Mouse (Mus musculus) CD4-positive naive resting alpha-beta T cell, adult 57 days (primary cell): ENCODE measurements around the gene Eya3. TPM values are rescaled to one million over a fixed set of nuclear protein-coding genes. Genes with fewer than 3 reads are reported as not detected.

Source experiments
- total RNA-seq: library from RNA; stranded (reverse); gene quantifications from one replicate; pipeline ENCODE4 v1.2.4, GENCODE M21; 2023

Eya3 gene
- total RNA-seq: 51.1 TPM

DNA sequence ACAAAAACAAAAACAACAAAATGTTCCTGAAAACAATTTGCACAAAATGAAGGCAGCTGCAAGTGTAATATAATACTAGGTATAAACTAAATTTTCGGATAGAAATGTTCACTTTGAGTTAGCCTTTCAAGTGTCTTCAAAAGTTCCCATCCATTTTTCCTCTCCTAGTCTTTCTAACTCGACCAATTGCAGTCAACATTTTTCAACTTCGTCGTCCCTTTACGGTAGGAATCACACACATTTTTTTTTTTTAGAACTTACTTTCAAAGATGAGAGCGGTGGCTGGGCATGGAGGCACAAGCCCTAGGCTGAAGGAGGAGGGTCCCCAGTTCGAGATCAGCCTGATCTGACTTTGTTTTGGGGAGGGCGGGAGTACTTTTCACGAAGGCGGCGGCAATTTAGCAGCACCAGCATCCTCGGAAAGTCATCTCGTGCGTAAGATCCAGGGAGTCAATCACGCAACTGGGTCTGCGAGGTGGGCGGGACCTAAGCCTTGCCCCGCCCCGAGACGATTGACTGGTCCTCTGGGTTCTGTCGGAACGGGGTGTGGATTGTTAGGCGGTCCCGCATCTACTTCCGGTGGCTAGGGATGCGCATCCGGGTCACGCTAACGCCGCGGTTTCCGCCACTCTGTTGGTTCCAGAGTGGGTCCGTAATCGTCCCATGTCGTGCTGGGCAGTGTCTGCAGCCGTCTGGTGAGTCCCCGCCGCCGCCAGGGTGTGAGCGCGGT, at the start of gene Eya3:
Eya3 (plus strand) TSS at position 527 of the 730 bp plus-strand sequence.

GRCm38 (mm10) chr4:132732148-132732684, 93.4 kb downstream of the Eya3 start, which contains the start of gene Xkr8:
Gene Xkr8 (minus strand): TSS chr4:132732546.

GRCm38 (mm10) chr4:132756974-132757373, 118.2 kb downstream of the Eya3 start, which contains the start of gene Smpdl3b:
Gene Smpdl3b (minus strand): TSS chr4:132757252.

DNA sequence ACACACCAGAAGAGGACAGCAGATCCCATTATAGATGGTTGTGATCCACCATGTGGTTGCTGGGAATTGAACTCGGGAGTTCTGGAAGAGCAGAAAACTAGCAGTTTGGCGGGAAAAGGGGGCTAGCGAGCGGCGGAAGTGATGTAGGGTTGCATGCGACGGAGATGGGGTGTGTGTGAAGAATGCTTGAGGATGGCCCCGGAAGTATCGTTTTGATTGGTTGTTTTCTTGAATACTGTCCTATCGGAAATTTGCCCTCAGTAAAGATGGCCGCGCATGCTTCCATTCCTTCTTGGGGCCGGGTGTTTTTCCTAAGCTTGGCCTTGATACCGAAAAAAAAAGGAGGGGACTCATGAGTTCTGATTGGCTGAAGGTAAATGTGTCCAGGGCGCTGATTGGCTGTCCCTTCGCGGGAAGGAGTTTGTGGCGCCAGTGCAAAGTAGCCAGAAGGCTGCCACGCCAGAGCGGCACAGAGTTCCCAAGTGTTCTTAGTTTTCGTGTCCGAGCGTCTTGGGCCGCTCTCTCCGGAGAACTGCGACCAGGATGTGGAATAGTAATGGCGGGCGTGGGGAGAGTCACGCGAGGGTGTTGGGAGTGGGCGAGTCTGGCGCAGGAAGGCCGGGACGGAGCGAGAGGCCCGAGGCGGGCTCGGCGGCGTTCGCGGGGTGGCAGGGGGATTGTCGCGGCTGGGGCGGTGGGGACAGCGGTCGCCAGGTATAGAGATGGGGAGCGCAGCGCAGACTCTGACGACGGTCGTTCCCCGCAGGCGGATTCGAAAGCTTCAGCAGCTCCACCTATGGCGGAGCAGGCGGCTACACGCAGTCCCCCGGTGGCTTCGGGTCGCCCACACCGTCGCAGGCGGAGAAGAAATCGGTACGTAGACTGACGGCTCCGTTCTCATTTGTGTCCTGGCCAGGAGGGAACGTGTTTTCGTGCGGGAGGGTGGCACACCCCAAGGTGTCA, 129.4 kb downstream of the Eya3 start, which contains the start of gene Rpa2:
Rpa2 (plus strand) TSS at position 419 of the 963 bp plus-strand sequence.

Other genes with a start within 250 kb of the Eya3 start
- 19.5 TPM for gene Phactr4, start 216.5 kb upstream of the Eya3 start, total RNA-seq
- gene Med18, start 175.1 kb upstream of the Eya3 start, total RNA-seq: 11.4 TPM
- gene Sesn2, start 128.5 kb upstream of the Eya3 start, total RNA-seq: 8.5 TPM
- gene Atpif1, start 105.3 kb upstream of the Eya3 start, total RNA-seq: 48.9 TPM
- gene Dnajc8, start 103.4 kb upstream of the Eya3 start, total RNA-seq: 95.7 TPM
- 0.68 TPM for gene Ptafr, start 74.9 kb upstream of the Eya3 start, total RNA-seq
- gene Xkr8, start 93.6 kb downstream of the Eya3 start, total RNA-seq: 2.2 TPM
- 0.30 TPM for gene Smpdl3b, start 118.3 kb downstream of the Eya3 start, total RNA-seq
- 47.9 TPM for gene Rpa2, start 129.3 kb downstream of the Eya3 start, total RNA-seq
- 7.3 TPM for gene Themis2, start 157.4 kb downstream of the Eya3 start, total RNA-seq
- 43.5 TPM for gene Ppp1r8, start 204.2 kb downstream of the Eya3 start, total RNA-seq
- 15.0 TPM for gene Stx12, start 245.5 kb downstream of the Eya3 start, total RNA-seq